In genomic region chr10:75559676-75560548, GRCm38 (mm10) we compare ENCODE assay signal across 8 mouse cellular contexts. TPM values are rescaled to one million over a fixed set of nuclear protein-coding genes. Genes with fewer than 3 reads are reported as not detected.
DNase-seq lines count a peak whose midpoint lies in the region; ATAC-seq lines count a peak whose summit lies in the region.

Gene Lrrc75b (minus strand): TSS chr10:75560330.

- intact Hi-C loops in gastrocnemius, postnatal 36 days (cut with DNase I), result no loop called here
- intact Hi-C loops in left cerebral cortex, postnatal 4 days (cut with DNase I), result no loop called here

- DNase-seq in thymus, postnatal 14 days, result peak; percentile 24
- DNase-seq in thymus, postnatal 36 days, result no peak
- DNase-seq in cerebellum, postnatal 25 days, result peak; percentile 87 to 89
- DNase-seq in gastrocnemius, postnatal 36 days, result peak; percentile 48 to 53
- DNase-seq in intestine, embryonic 14.5 days (ENCODE audit: low spot score), result no peak
- peak; percentile 66 for DNase-seq in left cerebral cortex, postnatal 4 days
- DNase-seq in midbrain, embryonic 14.5 days, result peak; percentile 81
- DNase-seq in testis, postnatal 10 days (ENCODE audit: low spot score), result peak; percentile 76

- peak within 1 kb of the TSS; percentile 58 for H3K4me3 ChIP-seq in intestine, embryonic 14.5 days (ENCODE audit: low read depth, low read length)
- peak within 1 kb of the TSS; percentile 68 for H3K4me3 ChIP-seq in midbrain, embryonic 14.5 days (replicated peaks; ENCODE audit: low read depth, low read length)

- H3K9ac ChIP-seq in intestine, embryonic 14.5 days (ENCODE audit: low read length), result peak within 1 kb of the TSS; percentile 51
- H3K9ac ChIP-seq in midbrain, embryonic 14.5 days (replicated peaks; ENCODE audit: low read length), result peak within 1 kb of the TSS; percentile 95

- WGBS in intestine, embryonic 14.5 days, result 1% methylated on average over 74 of the region's 75 CpGs
- WGBS in midbrain, embryonic 14.5 days, result under 1% methylated on average over 75 of the region's 75 CpGs

- H3K4me2 ChIP-seq in intestine, embryonic 14.5 days (ENCODE audit: low read length), result peak within 1 kb of the TSS; percentile 99
- H3K4me2 ChIP-seq in midbrain, embryonic 14.5 days (ENCODE audit: low read length), result peak within 1 kb of the TSS; percentile 91

- H3K4me1 ChIP-seq in intestine, embryonic 14.5 days (replicated peaks; ENCODE audit: control insufficient read depth, insufficient read depth, low read length), result peaks cover 9% of the 10 kb centered on the region; the same call in 1 of the 2 replicates
- H3K4me1 ChIP-seq in midbrain, embryonic 14.5 days (ENCODE audit: control insufficient read depth, insufficient read depth, low read length), result peaks cover 38% of the 10 kb centered on the region

- no peaks in the 10 kb centered on the region for H3K36me3 ChIP-seq in intestine, embryonic 14.5 days (ENCODE audit: control insufficient read depth, insufficient read depth, low read length)
- peaks cover 16% of the 10 kb centered on the region for H3K36me3 ChIP-seq in midbrain, embryonic 14.5 days (ENCODE audit: control insufficient read depth, insufficient read depth, low read length)

- ATAC-seq in intestine, embryonic 14.5 days (replicated peaks; ENCODE audit: low FRiP score, low TSS enrichment, low read depth), result peak; percentile 56; the same call in 1 of the 2 replicates
- ATAC-seq in midbrain, embryonic 14.5 days (ENCODE audit: low FRiP score, low TSS enrichment), result peak; percentile 60

- H3K27me3 ChIP-seq in intestine, embryonic 14.5 days (replicated peaks; ENCODE audit: control insufficient read depth, insufficient read depth, low read length), result peaks cover 29% of the 10 kb centered on the region
- H3K27me3 ChIP-seq in midbrain, embryonic 14.5 days (ENCODE audit: control insufficient read depth, insufficient read depth, low read length), result no peaks in the 10 kb centered on the region

- H3K27ac ChIP-seq in intestine, embryonic 14.5 days (ENCODE audit: low read depth), result no peak within 1 kb of the TSS
- H3K27ac ChIP-seq in midbrain, embryonic 14.5 days (replicated peaks; ENCODE audit: low read depth, low read length), result peak within 1 kb of the TSS; percentile 96

- H3K9me3 ChIP-seq in intestine, embryonic 14.5 days (ENCODE audit: control insufficient read depth, low read length), result no peaks in the 10 kb centered on the region
- no peaks in the 10 kb centered on the region for H3K9me3 ChIP-seq in midbrain, embryonic 14.5 days (ENCODE audit: control insufficient read depth, low read length)

RNA-seq across cellular contexts. Expression of gene Lrrc75b, which starts in this region (rescaled TPM):
- under 1 TPM; 0.20 to 0.64 TPM for total RNA-seq in gastrocnemius, postnatal 36 days (2021)
- 2.3 and 3.0 TPM in 2 replicates for polyA plus RNA-seq in intestine, embryonic 14.5 days (2014; fragmentation: Nextera tagmentation; extraction: Ambion mirVana)
- total RNA-seq in left cerebral cortex, postnatal 4 days (2021), result 10 to 100 TPM; 46.4 to 49.0 TPM
- 30.4 and 32.9 TPM in 2 replicates for polyA plus RNA-seq in midbrain, embryonic 14.5 days (2014; fragmentation: Nextera tagmentation; extraction: Ambion mirVana)

Comparison
In these comparisons a context has a peak if more than half of its experiments do, and no peak if none do; other contexts are left out.
1. RNA of gene Lrrc75b (total RNA-seq): 46.4 to 49.0 TPM in left cerebral cortex, postnatal 4 days; 0.20 to 0.64 TPM in gastrocnemius, postnatal 36 days; every median in the first group is over 10 times any median in the second.
2. DNase-seq: peak in thymus, postnatal 14 days (single experiment), cerebellum, postnatal 25 days (2 of 2), left cerebral cortex, postnatal 4 days (single experiment), midbrain, embryonic 14.5 days (single experiment) and testis, postnatal 10 days (single experiment); none in thymus, postnatal 36 days (0 of 2) and intestine, embryonic 14.5 days (single experiment).
3. Peak in DNase-seq in gastrocnemius, postnatal 36 days; RNA of the gene not detected or under 1 TPM.